Mouse (Mus musculus): ENCODE data around the gene Cttnbp2nl. TPM values are rescaled to one million over a fixed set of nuclear protein-coding genes. Genes with fewer than 3 reads are reported as not detected.

Cttnbp2nl gene
- total and polyA plus RNA-seq, 3 experiments: 0.08 to 0.49 TPM; not detected in 1

- Histone ChIP-seq H3K27ac (ENCODE audit: control insufficient read depth, low read depth, low read length) (no peak overlapping the region), H3K9ac (ENCODE audit: control insufficient read depth, low read depth, low read length, poor library complexity, severe bottlenecking) (no peak overlapping the region), H3K4me1 (ENCODE audit: control insufficient read depth in 1 of 2, insufficient read depth in 2 of 2, low read length in 2 of 2) (no peaks in the 10 kb centered on the region; a peak in 1 of 4 replicates), H3K36me3 (ENCODE audit: control insufficient read depth in 1 of 2, insufficient read depth in 2 of 2, low read length in 2 of 2) (no peaks in the 10 kb centered on the region), H3K79me2 (ENCODE audit: control insufficient read depth, insufficient read depth, low read length, poor library complexity) (no peaks in the 10 kb centered on the region), H3K27me3 (ENCODE audit: control insufficient read depth in 1 of 2, insufficient read depth in 2 of 2, low read length in 2 of 2) (peaks cover 0 to 2% of the 10 kb centered on the region in 2 experiments; a peak in 1 of 4 replicates), H3K9me3 (replicated peaks; ENCODE audit: insufficient read depth, low read length) (no peaks in the 10 kb centered on the region), H3K4me3 (ENCODE audit: control insufficient read depth in 1 of 2, insufficient read depth in 1 of 2, low read depth in 2 of 2, low read length in 2 of 2) (no peak overlapping the region)
- TF ChIP-seq UBTF (IDR thresholded peaks at IDR 0.05; ENCODE audit: borderline replicate concordance, insufficient read depth, low read depth, low read length): no peak
- no peak for TF ChIP-seq MAFK (IDR thresholded peaks at IDR 0.05; ENCODE audit: borderline replicate concordance, low read depth, low read length)
- TF ChIP-seq GABPA (IDR thresholded peaks at IDR 0.05; ENCODE audit: low read depth, low read length): no peak
- DNase-seq (ENCODE audit: low read depth, low spot score): no peak
Measured at GRCm38 (mm10) chr3:105001374-105001773, 51.6 kb downstream of the Cttnbp2nl start.

GRCm38 (mm10) chr3:105000561-105000960 lies 52.4 kb downstream of the Cttnbp2nl start:
- no peaks in the 10 kb centered on the region; a peak in 1 of 4 replicates for H3K4me1 ChIP-seq (ENCODE audit: control insufficient read depth in 1 of 2, insufficient read depth in 2 of 2, low read length in 2 of 2)
- H3K27ac ChIP-seq (ENCODE audit: control insufficient read depth, low read depth, low read length): no peak overlapping the region
- H3K9me3 ChIP-seq (replicated peaks; ENCODE audit: insufficient read depth, low read length): no peaks in the 10 kb centered on the region
- H3K9ac ChIP-seq (ENCODE audit: control insufficient read depth, low read depth, low read length, poor library complexity, severe bottlenecking): no peak overlapping the region
- H3K27me3 ChIP-seq (ENCODE audit: control insufficient read depth in 1 of 2, insufficient read depth in 2 of 2, low read length in 2 of 2): peaks cover 0 to 2% of the 10 kb centered on the region in 2 experiments; a peak in 1 of 4 replicates
- TF ChIP-seq MXI1 (IDR thresholded peaks at IDR 0.05; ENCODE audit: low read depth, low read length) (no peak), USF2 (IDR thresholded peaks at IDR 0.05; ENCODE audit: borderline replicate concordance in 1 of 2, insufficient read depth in 1 of 2, low read depth in 1 of 2, low read length in 2 of 2) (no peak), TBP (IDR thresholded peaks at IDR 0.05; ENCODE audit: low read depth, low read length) (no peak), UBTF (IDR thresholded peaks at IDR 0.05; ENCODE audit: borderline replicate concordance, insufficient read depth, low read depth, low read length) (no peak), RCOR1 (IDR thresholded peaks at IDR 0.05; ENCODE audit: low read depth, low read length) (no peak), TCF12 (IDR thresholded peaks at IDR 0.05; ENCODE audit: low read depth, low read length) (no peak), ZNF384 (IDR thresholded peaks at IDR 0.05; ENCODE audit: low read depth, low read length) (no peak), MAZ (IDR thresholded peaks at IDR 0.05; ENCODE audit: low read depth, low read length) (no peak), MYC (IDR thresholded peaks at IDR 0.05; ENCODE audit: low read depth, low read length) (no peak), BHLHE40 (IDR thresholded peaks at IDR 0.05; ENCODE audit: borderline replicate concordance, low read depth, low read length) (no peak), SMC3 (IDR thresholded peaks at IDR 0.05; ENCODE audit: low read depth, low read length) (no peak), POLR2A (IDR thresholded peaks at IDR 0.05; ENCODE audit: control insufficient read depth in 1 of 2, insufficient read depth in 1 of 2, low read depth in 1 of 2, low read length in 2 of 2, poor library complexity in 1 of 2) (no peak), POLR2AphosphoS2 (IDR thresholded peaks at IDR 0.05; ENCODE audit: low read length) (no peak), SIN3A (IDR thresholded peaks at IDR 0.05; ENCODE audit: low read length) (no peak), E2F4 (IDR thresholded peaks at IDR 0.05; ENCODE audit: borderline replicate concordance, low read depth, low read length) (no peak), MYB (IDR thresholded peaks at IDR 0.05; ENCODE audit: low read depth, low read length) (no peak), MAFK (IDR thresholded peaks at IDR 0.05; ENCODE audit: borderline replicate concordance, low read depth, low read length) (no peak), ZMIZ1 (IDR thresholded peaks at IDR 0.05; ENCODE audit: low read depth, low read length) (no peak), RAD21 (IDR thresholded peaks at IDR 0.05; ENCODE audit: low read depth, low read length) (no peak), CTCF (IDR thresholded peaks at IDR 0.05 in 2 of 3, conservative IDR thresholded peaks at IDR 0.05 in 1 of 3; ENCODE audit: control insufficient read depth in 1 of 3, insufficient read depth in 1 of 3, low read depth in 2 of 3, low read length in 3 of 3, poor library complexity in 1 of 3, severe bottlenecking in 1 of 3) (no peak)
- H3K36me3 ChIP-seq (ENCODE audit: control insufficient read depth in 1 of 2, insufficient read depth in 2 of 2, low read length in 2 of 2): no peaks in the 10 kb centered on the region
- H3K79me2 ChIP-seq (ENCODE audit: control insufficient read depth, insufficient read depth, low read length, poor library complexity): no peaks in the 10 kb centered on the region
- DNase-seq (ENCODE audit: low read depth, low spot score): no peak
- H3K4me3 ChIP-seq (ENCODE audit: control insufficient read depth in 1 of 2, insufficient read depth in 1 of 2, low read depth in 2 of 2, low read length in 2 of 2): no peak overlapping the region
